Mouse (Mus musculus): ENCODE measurements around the gene Zfp775. TPM values are rescaled to one million over a fixed set of nuclear protein-coding genes. Genes with fewer than 3 reads are reported as not detected.

Zfp775 gene
- total and polyA plus RNA-seq, 3 experiments, result 3.2 to 6.5 (median 3.5) TPM

DNA sequence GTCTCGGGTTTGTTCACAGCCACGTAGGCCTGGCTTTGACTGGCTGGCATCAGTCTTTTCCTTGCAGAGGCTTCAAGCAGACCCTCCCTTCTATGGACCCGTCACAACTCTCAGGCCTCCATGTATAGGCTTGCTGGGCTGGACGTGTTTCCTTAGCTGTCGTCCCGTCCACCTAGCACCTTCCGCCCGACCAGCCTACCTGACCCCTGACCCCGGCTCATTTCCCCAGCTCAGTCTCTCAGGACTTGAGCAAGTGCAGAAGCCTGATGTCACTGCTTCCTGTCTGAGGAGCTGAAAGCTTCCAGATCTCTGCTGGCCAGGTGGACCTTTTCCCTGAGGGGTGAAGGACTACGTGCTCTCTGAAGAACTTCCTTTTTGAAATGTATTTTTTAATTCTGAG, 28.6 kb upstream of the Zfp775 start:
- Histone ChIP-seq H3K27me3 (replicated peaks) (no peaks in the 10 kb centered on the region), H3K79me2 (replicated peaks; ENCODE audit: control insufficient read depth, extremely low read depth, insufficient read depth, poor library complexity, severe bottlenecking) (no peaks in the 10 kb centered on the region), H3K4me3 (replicated peaks in 1 of 3; ENCODE audit: low read depth in 2 of 3, low read length in 2 of 3, poor library complexity in 1 of 3) (no peak overlapping the region), H3K9ac (ENCODE audit: insufficient read depth, low read depth) (no peak overlapping the region), H3K9me3 (replicated peaks; ENCODE audit: low read length) (no peaks in the 10 kb centered on the region), H3K4me1 (ENCODE audit: control insufficient read depth in 1 of 2, insufficient read depth in 2 of 2) (peaks cover 0 to 6% of the 10 kb centered on the region in 2 experiments; a peak in 1 of 4 replicates), H3K27ac (ENCODE audit: insufficient read depth, low read depth) (no peak overlapping the region), H3K36me3 (replicated peaks in 1 of 2; ENCODE audit: control insufficient read depth in 1 of 2, insufficient read depth in 1 of 2, low read length in 1 of 2) (peaks cover 0 to 9% of the 10 kb centered on the region in 2 experiments), H3K4me2 (ENCODE audit: insufficient read depth, low read depth, poor library complexity, severe bottlenecking) (no peak overlapping the region)
- dilution Hi-C loops (cut with MboI; ENCODE audit: extremely low pct_ligation_motif_present, extremely low pct_unique_long_range_greater_than_20kb, low sequenced_read_pairs), result no loop called here
- TF ChIP-seq ETS1 (conservative IDR thresholded peaks at IDR 0.05; ENCODE audit: low read depth, low read length) (no peak), UBTF (IDR thresholded peaks at IDR 0.05; ENCODE audit: low read depth, low read length) (no peak), POLR2AphosphoS2 (IDR thresholded peaks at IDR 0.05; ENCODE audit: low read depth, low read length) (no peak), NELFE (IDR thresholded peaks at IDR 0.05; ENCODE audit: low read depth, low read length) (no peak), TBP (conservative IDR thresholded peaks at IDR 0.05; ENCODE audit: low read depth, low read length) (no peak), MAFK (IDR thresholded peaks at IDR 0.05; ENCODE audit: insufficient replicate concordance, low read length) (no peak), PAX5 (IDR thresholded peaks at IDR 0.05; ENCODE audit: low read length) (no peak), SIN3A (IDR thresholded peaks at IDR 0.05; ENCODE audit: low read length) (no peak), ZMIZ1 (IDR thresholded peaks at IDR 0.05; ENCODE audit: low read depth, low read length) (no peak), NRF1 (IDR thresholded peaks at IDR 0.05; ENCODE audit: low read depth, low read length) (no peak), USF2 (conservative IDR thresholded peaks at IDR 0.05; ENCODE audit: low read depth, low read length) (no peak), MYC (IDR thresholded peaks at IDR 0.05; ENCODE audit: low read depth, low read length) (no peak), ZC3H11A (IDR thresholded peaks at IDR 0.05; ENCODE audit: low read depth, low read length) (no peak), CHD2 (IDR thresholded peaks at IDR 0.05; ENCODE audit: low read length) (no peak), MAX (IDR thresholded peaks at IDR 0.05; ENCODE audit: low read length) (no peak), RCOR1 (conservative IDR thresholded peaks at IDR 0.05; ENCODE audit: low read depth, low read length) (no peak), MXI1 (IDR thresholded peaks at IDR 0.05; ENCODE audit: low read depth, low read length) (no peak), KAT2A (IDR thresholded peaks at IDR 0.05; ENCODE audit: insufficient replicate concordance, low read length) (no peak)
- in situ Hi-C loops (cut with MboI; ENCODE audit: low pct_ligation_motif_present, low pct_unique_long_range_greater_than_20kb, low sequenced_read_pairs), result no loop called here
- no peak for DNase-seq (ENCODE audit: extremely low read depth)

DNA sequence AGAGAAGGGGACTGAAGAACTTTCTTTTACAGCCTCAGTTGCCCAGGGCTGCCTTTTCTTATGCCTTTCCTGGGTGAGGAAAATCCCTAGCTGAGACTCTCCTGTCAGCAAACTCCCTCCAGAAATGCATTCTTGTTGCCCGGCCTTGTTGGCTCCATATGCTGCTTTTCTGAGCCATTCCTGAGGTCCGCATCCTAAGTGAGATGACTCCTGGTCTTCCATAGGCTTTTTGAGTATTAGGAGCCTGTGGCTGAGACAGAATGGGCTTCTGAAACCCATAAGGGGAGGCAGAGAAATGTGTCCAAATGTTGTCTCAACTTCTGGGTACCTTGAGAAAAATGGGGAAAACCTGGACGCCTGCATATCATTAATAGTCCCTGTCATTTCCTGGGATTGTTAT, 27.9 kb upstream of the Zfp775 start:
- TF ChIP-seq BHLHE40 (IDR thresholded peaks at IDR 0.05; ENCODE audit: low read depth, low read length), result no peak
- no peak for TF ChIP-seq ETS1 (conservative IDR thresholded peaks at IDR 0.05; ENCODE audit: low read depth, low read length)
- TF ChIP-seq POLR2A (IDR thresholded peaks at IDR 0.05; ENCODE audit: low read depth, low read length), result no peak
- TF ChIP-seq IRF4 (IDR thresholded peaks at IDR 0.05; ENCODE audit: low read depth, low read length), result no peak
- TF ChIP-seq JUN (IDR thresholded peaks at IDR 0.05; ENCODE audit: insufficient read depth, low read depth, low read length), result no peak
- TF ChIP-seq ZC3H11A (IDR thresholded peaks at IDR 0.05; ENCODE audit: low read depth, low read length), result no peak
- no peak for TF ChIP-seq ZKSCAN1 (IDR thresholded peaks at IDR 0.05; ENCODE audit: borderline replicate concordance, low read depth, low read length)
- no peak for TF ChIP-seq MAFK (IDR thresholded peaks at IDR 0.05; ENCODE audit: insufficient replicate concordance, low read length)
- TF ChIP-seq GABPA (IDR thresholded peaks at IDR 0.05; ENCODE audit: insufficient replicate concordance, low read depth, low read length), result no peak
- no peak for TF ChIP-seq USF1 (IDR thresholded peaks at IDR 0.05; ENCODE audit: low read depth, low read length)
- no peak for TF ChIP-seq USF2 (conservative IDR thresholded peaks at IDR 0.05; ENCODE audit: low read depth, low read length)
- Histone ChIP-seq H3K27me3 (replicated peaks) (no peaks in the 10 kb centered on the region), H3K4me2 (ENCODE audit: insufficient read depth, low read depth, poor library complexity, severe bottlenecking) (no peak overlapping the region), H3K9ac (ENCODE audit: insufficient read depth, low read depth) (no peak overlapping the region), H3K4me1 (ENCODE audit: control insufficient read depth in 1 of 2, insufficient read depth in 2 of 2) (peaks cover 0 to 12% of the 10 kb centered on the region in 2 experiments; a peak in 2 of 4 replicates), H3K9me3 (replicated peaks; ENCODE audit: low read length) (no peaks in the 10 kb centered on the region), H3K4me3 (replicated peaks in 1 of 3; ENCODE audit: low read depth in 2 of 3, low read length in 2 of 3, poor library complexity in 1 of 3) (no peak overlapping the region), H3K79me2 (replicated peaks; ENCODE audit: control insufficient read depth, extremely low read depth, insufficient read depth, poor library complexity, severe bottlenecking) (no peaks in the 10 kb centered on the region), H3K36me3 (replicated peaks in 1 of 2; ENCODE audit: control insufficient read depth in 1 of 2, insufficient read depth in 1 of 2, low read length in 1 of 2) (peaks cover 0 to 3% of the 10 kb centered on the region in 2 experiments), H3K27ac (ENCODE audit: insufficient read depth, low read depth) (no peak overlapping the region)
- in situ Hi-C loops (cut with MboI; ENCODE audit: low pct_ligation_motif_present, low pct_unique_long_range_greater_than_20kb, low sequenced_read_pairs), result no loop called here
- DNase-seq (ENCODE audit: extremely low read depth), result no peak
- dilution Hi-C loops (cut with MboI; ENCODE audit: extremely low pct_ligation_motif_present, extremely low pct_unique_long_range_greater_than_20kb, low sequenced_read_pairs), result no loop called here
